Mouse (Mus musculus) gastrocnemius, postnatal 25 days (tissue): ENCODE results near the gene Adra2c. TPM values are rescaled to one million over a fixed set of nuclear protein-coding genes. Genes with fewer than 3 reads are reported as not detected.

Experiments
- DNase-seq: peaks from one replicate; pipeline ENCODE4 v3.0.0; 2022
- long read RNA-seq, 2 experiments: library from polyadenylated mRNA; stranded (forward); transcript quantifications; one replicate each; pipeline ENCODE4 v2.0.0; 2021
- total RNA-seq, 2 experiments: library from RNA; stranded (reverse); gene quantifications; 1 replicate in 1 of 2; 2 replicates in 1 of 2; pipeline ENCODE4 v1.2.3; 2021

Gene Adra2c
- total RNA-seq, result under 1 TPM; 0.20 to 0.32 TPM
- long read RNA-seq, experiment 1, partial matches to known transcripts, result 0 of 2 reads
- long read RNA-seq, experiment 1, other reads (novel, unspliced or antisense), result 0 of 2 reads
- long read RNA-seq, experiment 2, result 0 reads

DNA sequence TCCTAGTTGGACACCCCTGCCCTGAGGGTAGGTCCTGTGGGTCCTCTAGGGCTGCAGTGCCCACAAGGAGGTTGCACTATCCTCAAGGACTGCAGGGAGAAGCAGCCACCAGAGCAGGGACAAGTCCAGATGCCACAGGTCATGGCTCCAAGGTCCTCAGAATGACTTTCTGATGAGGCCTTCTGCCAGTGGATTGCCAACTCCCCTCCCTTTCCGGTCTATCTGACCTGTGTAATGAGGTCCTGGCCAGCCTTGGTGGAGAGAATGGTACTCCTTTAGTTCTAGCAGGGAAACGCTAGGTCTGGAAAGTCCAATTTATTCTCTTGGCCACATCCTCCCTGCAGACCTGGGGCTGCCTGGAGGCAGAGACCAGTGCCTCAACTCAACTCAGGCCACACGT lies at the start of gene Adra2c:
Adra2c (plus strand) TSS at position 301 of the 400 bp plus-strand sequence.
- no peak for DNase-seq

DNA sequence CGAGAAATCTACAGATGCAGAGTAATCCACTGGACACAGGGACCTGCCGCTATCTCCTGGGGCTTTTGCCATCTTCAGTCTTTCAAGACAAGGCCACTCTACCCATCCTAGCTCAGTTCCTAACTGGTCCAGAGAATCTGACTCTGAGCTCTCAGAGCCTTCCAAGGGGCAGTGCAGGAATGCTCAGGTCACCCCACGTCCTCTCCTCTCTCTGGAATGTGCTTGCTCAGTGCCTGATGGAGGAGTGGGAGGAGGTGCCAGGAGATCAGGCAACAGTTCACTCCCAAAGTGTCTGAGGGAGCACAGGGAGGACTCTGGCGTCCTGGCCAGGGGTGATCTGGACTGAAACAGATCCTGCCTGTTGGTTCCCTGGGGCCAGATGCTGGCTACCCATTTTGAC lies 45.0 kb upstream of the Adra2c start:
- DNase-seq, result no peak

DNA sequence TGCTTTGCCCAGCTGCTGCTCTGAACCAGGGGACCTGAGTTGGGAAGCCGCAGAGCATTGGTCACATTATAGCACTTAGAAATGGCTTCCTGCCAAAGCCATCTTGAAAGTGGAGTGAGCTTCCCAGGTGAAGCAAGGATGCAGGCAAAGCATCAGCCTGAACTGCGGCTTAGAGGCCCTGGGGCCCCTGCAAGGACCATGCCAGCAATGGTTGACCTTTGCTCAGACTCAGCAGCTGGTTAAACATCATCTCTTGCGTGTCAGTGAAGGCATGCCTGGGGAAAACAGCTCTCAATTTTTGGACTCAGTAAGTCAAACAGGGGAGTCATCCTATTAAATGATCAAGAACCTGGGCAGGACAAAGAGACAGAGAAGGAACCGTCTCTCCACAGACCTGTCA lies 40.4 kb upstream of the Adra2c start:
- no peak for DNase-seq

DNA sequence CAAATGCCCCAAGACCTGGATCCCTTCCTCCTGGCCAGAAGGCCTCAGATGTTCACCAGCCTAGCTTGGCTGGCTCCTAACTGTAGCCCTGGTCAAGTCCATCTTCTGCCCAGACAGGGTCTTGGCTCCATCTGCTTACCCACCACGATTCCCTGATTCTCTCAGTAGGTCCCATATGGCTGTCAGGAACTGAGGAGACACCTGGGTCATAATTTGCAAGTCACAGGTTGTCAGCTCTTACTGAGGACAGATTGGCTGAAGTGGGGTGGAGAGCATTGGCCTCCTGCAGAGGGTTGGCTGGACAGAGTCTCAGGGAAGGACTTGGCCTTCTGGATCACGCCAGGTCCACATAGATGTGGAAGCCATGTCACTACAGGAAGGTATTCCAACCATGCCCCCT lies 39.5 kb upstream of the Adra2c start:
- DNase-seq, result no peak

DNA sequence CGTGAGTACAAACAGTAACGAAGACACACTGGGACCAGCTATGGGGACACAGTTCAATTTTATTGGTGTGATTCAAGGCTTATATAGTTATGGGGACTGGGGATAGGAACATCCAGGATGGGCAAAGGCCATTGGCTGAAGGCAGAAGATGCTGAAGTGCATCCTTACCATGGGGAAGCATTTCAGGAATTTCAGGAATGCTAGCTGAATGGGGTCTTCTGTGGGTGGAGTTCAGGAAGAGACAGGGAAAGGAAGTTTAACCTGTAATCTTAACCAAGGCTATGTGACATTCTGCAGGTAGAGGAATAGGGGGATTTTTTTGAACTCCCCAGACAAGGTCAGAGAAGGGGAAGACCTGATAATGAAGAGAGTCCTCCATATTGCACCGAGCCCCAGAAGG lies 36.6 kb upstream of the Adra2c start:
- no peak for DNase-seq

DNA sequence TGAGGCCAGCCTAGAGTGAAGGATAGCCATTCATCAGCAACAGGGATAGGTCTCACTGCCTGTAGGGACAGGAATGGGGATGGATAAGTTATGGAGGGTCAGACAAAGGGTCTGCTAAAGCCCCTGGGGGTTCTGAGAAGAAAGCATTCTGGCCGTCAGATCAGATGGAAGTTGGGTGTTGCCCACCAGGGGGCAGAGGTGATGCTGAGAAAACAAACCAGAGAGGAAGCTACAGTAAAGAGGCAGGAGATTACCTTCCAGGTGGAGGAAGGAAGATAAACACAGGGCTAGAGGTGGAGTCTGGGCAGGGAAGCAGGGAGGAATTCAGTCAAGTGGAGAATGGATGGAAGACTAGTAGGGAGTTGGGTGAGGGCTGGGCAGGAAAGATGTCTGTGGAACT lies 33.9 kb upstream of the Adra2c start:
- DNase-seq, result no peak

DNA sequence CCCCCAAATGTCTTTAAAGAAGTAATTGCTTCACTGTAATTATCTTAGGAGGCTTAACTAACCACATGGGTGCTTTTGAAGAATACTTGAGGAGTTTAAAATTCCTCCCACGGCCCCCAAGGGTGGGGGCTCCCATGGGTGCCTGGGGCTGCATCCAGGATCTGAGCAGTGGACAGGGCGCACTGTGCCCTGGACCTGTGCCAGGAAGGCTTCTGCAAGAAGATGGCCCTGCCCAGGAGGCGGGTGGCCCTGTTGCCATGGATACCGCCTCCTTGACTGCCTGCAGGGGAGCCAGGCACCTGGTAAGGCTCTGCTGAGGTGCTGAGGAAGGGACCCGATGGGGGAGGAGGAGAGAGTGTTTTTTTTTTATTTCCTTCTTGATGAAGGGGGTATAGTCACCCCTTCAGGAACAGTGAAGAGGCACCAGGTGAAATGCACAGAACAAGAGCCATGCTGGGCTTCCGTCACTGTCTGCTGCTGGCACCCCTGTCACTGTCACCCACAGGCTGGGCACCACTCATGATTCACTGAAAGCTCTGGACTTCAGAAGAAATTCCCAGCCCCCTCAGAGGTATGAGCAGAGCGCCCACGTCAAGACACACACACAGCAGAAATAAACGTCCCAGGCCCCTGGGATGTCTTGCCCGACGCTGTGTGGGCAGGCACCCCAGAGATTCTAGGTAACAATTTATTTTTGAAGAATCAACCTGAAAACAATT lies 32.4 kb upstream of the Adra2c start:
- no peak for DNase-seq

DNA sequence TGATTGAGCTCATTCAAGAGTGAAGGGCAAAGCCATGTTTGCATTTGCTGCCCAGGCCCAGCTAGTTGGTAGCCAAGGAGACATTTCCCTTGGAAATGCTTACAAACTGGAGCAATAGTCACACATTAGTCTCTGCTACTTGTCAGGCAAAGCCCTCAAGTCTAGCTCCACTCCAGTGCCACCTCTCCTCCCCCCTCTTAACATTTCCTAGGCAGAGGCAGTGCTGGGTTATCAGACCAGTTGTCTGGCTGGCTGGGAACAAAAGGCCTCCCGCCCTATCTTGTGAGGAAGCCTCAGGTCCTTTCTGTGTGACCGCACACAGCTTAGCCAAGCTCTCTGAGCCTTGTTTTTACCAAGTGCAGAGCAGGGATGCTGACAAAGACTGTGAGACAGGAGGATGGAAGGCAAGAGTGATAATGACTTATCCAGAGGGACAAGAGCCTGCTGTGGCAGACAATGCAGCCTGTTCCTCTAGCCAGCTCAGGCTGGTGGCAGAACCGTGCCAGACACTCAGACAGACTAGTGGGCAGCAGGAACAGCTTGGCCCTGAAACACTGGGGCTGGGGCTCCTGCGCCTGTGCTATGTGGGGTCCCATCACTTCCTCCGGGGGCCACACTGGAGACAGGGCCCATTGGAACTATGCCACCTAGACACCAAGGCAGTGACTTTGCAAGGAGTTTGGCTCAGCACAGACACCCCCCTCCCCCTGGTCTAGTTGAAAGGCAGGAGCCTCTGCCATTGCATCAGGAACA lies 23.0 kb upstream of the Adra2c start:
- no peak for DNase-seq

DNA sequence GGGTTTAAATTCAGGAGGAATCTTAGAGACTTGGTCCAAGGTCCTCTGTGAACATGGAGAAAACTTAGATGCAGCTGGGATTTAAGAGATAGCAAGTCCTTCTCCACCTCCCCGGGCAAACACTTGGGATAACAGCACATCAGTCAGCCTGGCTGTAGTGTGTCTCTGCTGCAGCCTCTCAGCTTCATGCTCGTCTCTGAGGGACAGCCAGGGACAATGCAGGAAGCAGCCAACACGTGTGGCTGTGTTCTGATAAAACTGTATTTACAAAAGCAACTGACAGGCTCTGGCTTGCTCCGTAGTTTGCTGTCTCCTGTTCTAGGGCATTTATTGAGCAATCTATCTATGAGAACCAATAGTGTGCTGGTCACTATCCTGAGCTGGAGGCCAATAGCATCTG lies 14.4 kb upstream of the Adra2c start:
- DNase-seq, result no peak

DNA sequence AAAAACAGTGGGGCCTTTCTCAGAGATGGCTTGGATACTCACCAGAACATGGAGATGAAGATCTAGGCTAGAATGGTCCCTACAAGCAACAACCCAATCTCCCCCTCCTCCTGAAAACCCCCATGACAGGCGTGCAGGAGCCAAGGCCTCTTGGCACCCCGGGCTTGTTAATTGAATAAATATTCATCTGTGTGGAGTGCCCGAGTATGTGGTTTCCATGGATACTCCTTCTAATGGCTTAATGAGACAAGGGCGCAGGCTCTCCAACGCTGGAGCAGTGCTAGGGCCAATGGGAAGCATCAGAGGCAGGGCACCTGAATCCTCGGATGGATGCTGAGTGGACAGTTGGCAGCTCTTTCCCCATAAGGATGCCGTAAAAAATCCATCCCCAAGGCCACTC lies 10.6 kb upstream of the Adra2c start:
- DNase-seq, result no peak

DNA sequence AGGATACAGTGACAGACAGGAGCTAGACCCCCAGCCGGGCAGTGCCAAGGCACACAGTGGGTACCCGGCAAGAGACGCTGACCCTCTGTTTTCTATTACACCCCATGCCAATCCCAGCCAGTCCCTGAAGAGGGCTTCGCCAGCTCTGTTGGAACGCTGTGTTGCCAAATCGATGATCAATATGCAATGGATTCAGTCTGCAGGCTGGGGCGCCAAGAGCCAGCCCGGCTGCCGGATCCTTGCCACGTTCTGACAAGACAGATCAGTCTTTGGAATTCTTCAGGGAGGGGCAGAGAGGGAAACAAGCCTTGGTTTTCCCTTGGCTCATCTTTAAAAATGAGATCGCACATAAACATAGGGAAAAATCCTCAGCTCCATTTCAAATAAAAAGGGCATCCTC lies 2.8 kb upstream of the Adra2c start:
- no peak for DNase-seq

DNA sequence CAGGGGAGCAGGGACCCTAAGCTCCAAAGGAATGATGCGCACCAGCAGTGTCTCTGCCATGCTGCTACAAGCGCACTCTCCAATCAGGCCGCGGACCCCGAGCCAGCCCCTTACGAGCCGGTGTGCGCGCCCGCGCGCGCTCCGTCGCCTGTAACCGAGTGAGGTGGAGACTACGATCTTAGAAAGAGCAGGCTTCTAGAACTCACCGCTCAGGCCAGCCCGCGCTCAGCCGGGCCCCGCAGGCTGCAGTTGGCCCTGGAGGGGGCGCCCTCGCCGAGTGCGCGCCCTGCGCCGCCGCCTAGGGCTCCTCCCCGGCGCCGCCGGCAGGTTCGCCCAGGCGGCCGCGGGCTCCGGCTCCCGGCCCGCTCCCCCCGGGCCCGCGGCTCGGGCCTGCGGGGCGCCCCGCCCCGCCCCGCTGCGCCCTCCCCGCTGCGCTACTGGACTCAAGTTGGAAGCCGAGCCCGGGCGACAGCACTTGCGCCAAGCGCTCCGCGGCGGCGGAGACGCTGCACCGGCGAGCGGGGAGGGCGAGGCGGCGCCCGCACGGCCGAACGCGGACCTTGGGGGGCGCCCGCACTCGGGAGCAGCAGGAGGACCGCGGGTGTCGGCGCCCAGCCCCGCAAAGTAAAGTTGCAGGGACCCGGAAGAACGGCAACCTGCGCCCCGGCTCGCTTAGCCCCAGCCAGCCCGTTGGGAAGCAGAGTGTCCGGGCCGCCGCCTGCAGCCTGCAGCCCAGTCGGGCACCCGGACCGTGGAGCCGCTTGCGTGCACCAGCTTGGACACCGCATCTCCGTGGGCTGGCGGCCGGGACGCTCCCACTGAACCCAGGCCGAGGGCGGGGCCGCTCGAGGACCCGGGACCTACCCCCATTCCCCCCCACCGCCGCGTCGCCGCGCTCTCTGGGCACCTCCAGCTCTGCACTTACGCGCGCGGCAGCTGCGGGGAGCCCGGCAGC lies 899 bp downstream of the Adra2c start:
- no peak for DNase-seq

DNA sequence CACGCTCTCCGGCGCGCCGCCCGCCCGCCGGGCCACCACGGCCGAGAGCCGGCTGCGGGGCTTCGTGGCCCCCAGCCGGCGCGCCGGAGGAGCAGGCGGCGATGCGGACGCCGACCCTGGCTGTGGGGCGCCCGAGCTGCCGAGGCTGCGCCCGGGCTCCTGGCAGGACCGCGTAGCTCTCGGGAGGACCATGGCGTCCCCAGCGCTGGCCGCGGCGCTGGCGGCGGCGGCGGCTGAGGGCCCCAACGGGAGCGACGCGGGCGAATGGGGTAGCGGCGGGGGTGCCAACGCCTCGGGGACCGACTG lies 1.5 kb downstream of the Adra2c start:
- no peak for DNase-seq

DNA sequence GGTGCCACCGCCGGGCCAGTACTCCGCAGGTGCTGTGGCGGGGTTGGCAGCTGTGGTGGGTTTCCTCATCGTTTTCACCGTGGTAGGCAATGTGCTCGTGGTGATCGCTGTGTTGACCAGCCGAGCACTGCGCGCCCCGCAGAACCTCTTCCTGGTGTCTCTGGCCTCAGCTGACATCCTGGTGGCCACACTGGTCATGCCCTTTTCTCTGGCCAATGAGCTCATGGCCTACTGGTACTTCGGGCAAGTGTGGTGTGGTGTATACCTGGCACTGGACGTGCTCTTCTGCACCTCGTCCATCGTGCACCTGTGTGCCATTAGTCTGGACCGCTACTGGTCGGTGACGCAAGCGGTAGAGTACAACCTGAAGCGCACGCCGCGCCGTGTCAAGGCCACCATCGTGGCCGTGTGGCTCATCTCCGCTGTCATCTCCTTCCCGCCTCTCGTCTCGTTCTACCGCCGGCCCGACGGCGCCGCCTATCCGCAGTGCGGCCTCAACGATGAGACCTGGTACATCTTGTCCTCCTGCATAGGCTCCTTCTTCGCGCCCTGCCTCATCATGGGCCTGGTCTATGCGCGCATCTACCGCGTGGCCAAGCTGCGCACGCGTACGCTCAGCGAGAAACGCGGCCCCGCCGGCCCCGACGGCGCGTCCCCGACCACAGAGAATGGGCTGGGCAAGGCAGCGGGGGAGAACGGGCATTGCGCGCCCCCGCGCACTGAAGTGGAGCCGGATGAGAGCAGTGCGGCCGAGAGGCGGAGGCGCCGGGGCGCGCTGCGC lies 2.1 kb downstream of the Adra2c start:
- DNase-seq, result no peak

DNA sequence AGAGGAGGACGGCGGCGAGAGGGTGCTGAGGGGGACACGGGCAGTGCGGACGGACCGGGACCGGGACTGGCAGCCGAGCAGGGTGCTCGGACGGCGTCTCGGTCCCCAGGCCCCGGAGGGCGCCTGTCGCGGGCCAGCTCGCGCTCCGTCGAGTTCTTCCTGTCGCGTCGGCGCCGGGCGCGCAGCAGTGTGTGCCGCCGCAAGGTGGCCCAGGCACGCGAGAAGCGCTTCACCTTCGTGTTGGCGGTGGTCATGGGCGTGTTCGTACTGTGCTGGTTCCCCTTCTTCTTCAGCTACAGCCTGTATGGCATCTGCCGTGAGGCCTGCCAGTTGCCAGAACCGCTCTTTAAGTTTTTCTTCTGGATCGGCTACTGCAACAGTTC lies 2.7 kb downstream of the Adra2c start:
- no peak for DNase-seq

DNA sequence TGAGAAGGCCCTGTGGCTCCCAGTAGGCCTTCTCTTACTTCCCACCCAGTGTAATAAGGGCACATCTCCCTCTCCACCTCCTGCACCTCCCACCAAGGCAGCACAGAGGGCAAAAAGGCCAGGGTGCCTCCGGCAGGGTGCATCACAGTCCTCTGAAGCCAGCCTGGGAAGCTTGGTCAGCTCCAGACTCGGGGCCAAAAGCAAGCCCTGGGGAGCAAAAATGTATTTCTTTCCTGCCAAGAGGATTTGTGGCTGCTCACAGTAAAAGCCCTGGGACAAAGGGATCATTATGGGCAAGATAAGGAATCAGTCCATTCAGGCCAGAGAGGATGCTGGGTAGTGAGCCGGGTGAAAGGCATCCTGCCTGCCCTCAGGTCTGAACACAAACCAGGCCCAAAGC lies 7.2 kb downstream of the Adra2c start:
- DNase-seq, result no peak

DNA sequence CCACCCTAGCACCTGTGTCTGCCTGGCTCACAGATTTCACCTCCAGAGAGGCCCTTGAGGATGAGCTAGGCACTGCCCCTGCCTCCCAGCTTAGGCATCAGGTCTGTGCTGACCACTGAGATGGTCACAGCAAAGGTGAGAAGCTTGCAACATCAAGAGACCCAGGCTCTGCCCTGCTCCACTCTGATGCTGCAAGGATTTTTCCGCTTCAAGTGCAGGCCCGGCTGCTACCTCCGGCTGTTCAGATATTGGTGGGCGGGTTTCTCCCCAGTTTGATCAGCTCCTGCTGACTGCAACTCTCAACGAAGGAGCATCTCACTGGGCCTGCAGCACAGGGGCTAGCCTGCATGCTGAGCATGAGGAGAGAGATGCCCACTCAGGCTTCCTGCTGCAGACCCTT lies 8.1 kb downstream of the Adra2c start:
- no peak for DNase-seq

DNA sequence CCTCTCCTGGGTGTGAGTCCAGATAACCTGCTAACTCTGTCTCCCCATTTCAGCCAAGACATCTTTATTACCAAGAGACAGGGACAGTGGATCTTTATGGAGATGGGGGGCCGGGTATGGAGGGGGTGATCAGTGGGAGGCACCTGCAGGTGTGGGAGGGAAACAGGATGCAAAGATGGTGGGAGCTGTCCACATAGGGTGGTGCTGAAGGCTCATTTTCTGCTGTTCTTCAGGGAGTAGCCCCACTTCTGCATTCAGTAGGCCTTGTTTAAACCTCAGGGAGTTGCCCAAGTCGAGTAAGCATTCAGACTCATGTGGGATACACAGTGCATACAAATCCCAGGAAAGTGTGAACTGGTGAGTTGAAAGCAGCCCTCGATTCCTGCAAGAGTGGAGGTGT lies 21.5 kb downstream of the Adra2c start:
- DNase-seq, result no peak

DNA sequence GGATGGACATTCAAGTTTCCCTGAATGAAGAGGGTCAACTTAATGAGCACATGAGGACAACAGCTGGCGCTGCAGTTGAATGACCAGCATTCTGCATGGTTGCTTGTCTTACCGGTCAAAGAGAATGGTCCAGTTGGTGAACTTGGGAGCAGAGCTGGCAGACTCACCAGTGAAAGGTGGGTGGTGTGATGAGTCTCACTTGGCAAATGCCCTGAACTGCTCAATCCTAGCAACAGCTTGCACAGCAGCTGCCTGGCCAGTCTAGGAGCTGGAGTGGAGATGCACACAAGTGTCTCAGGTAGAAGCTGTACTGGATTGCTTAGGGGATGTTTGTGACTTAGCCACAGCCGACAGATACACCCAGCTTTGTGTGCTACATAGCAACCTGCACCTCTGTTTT lies 26.1 kb downstream of the Adra2c start:
- DNase-seq, result no peak

DNA sequence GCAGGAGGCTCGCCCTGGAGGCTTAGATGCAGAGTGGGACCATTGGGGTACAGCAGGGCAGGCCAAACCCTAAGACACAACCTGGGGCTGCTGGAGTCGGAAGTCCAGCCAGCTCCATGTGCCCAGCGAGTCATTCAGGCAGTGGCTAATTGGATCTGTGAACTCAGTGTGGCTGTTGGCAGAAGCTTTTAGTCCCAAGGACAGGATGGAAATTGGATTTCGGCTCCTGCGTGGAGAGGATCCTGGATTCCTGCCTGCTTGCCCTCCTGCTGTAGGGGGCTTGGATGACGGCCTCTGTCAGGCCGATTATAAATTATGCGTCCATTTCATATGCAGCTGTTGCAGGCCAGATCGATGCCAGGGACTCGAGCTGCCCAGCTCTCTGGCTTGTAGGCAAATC lies 27.2 kb downstream of the Adra2c start:
- no peak for DNase-seq

DNA sequence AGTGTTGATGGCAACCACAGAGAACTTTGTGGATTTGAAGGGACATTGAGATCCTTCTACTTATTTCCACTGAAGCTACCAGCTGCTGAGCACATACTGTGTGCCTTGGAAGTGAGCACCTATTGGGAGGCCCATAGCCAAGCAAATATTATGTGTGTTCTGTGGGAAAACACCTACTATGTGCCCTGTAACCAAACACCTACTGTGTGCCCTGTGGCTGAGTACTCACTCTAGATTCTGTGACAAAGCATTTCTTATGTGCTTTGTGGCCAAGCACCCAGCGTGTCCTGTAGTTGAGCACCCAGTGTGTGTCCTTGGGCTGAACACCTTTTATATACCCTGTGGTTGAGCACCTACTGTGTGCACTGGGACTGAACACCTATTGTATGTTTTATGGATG lies 28.6 kb downstream of the Adra2c start:
- no peak for DNase-seq

DNA sequence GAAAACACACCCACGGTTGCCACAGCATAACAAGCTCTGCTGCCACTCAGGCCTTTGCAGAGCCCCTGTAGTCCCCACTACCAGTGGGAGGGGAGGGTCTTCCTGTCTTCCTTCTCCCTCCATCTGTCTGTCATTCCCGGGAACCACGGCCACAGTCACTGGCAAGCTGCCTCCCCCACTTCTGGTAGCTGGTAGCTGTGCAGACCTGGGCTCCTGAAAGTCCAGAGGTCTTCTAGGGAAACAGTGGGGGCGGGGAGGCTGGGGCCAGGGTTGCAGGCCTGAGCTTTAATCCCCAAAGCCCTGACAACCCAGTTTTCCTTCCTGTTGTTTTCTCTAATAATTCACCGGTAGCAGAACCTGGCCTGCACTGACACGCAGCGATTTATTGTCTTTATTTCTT lies 31.7 kb downstream of the Adra2c start:
- no peak for DNase-seq
